Mouse (Mus musculus): ENCODE measurements around the gene D330020A13Rik. TPM values are rescaled to one million over a fixed set of nuclear protein-coding genes. Genes with fewer than 3 reads are reported as not detected.

D330020A13Rik gene
- polyA plus RNA-seq, 1 experiment from 2014 or later: 0.20 TPM

DNA sequence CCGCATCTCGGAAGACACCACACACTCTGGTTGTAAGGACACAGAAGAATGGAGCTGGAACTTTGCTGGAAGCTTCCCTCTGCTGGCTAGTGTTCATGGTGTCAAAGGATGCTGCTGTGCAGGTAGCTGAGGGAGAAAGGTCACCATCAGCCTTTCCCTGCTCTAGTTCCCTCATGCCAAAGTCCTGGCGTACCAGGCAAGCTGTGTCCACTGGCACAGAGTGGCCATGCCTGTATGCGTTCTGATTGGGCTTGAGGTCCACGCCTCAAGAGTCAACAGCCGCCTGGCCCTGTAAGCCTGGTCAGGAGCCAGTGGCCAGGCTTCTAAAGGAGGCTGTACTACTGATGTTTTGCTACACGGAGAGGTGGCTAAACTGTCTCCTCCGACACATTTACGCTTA, 15.2 kb downstream of the D330020A13Rik start:
- no peaks in the 10 kb centered on the region for H3K9me3 ChIP-seq (ENCODE audit: control insufficient read depth, low read length)
- WGBS: 74% methylated on average over 9 of the region's 9 CpGs
- DNase-seq (no peak), ATAC-seq (ENCODE audit: low FRiP score, low TSS enrichment) (no peak)
- H3K9ac ChIP-seq (replicated peaks; ENCODE audit: low read length): no peak overlapping the region
- no peak overlapping the region for H3K4me2 ChIP-seq (ENCODE audit: low read length)
- H3K27me3 ChIP-seq (ENCODE audit: control insufficient read depth, insufficient read depth, low read length): no peaks in the 10 kb centered on the region
- no peaks in the 10 kb centered on the region for H3K36me3 ChIP-seq (ENCODE audit: control insufficient read depth, insufficient read depth, low read length)
- H3K4me1 ChIP-seq (ENCODE audit: control insufficient read depth, insufficient read depth, low read length): no peaks in the 10 kb centered on the region
- H3K27ac ChIP-seq (replicated peaks; ENCODE audit: low read depth, low read length): no peak overlapping the region
- H3K4me3 ChIP-seq (replicated peaks; ENCODE audit: low read depth, low read length): no peak overlapping the region

DNA sequence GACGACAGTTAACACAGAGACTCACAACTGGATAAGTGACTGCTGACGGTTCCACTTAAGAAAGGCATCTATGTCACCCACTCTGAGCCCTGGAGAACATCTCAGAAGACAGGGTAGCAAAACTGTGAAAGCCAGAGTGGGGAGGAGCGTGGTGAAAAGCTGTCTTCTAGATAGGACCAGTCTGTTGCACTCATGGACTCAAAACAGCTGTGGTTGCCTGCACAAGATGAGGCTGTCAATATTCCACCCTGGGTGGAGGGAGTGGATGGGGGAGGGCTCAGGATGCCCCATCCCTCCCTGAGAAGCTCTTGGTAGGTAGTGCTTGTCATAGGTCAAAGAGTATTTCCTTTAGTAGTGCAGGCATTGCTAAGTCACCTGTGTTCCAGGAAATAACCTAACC, 15.6 kb downstream of the D330020A13Rik start:
- H3K4me3 ChIP-seq (replicated peaks; ENCODE audit: low read depth, low read length): no peak overlapping the region
- WGBS: 75% methylated on average over 3 of the region's 3 CpGs
- H3K9ac ChIP-seq (replicated peaks; ENCODE audit: low read length): no peak overlapping the region

DNA sequence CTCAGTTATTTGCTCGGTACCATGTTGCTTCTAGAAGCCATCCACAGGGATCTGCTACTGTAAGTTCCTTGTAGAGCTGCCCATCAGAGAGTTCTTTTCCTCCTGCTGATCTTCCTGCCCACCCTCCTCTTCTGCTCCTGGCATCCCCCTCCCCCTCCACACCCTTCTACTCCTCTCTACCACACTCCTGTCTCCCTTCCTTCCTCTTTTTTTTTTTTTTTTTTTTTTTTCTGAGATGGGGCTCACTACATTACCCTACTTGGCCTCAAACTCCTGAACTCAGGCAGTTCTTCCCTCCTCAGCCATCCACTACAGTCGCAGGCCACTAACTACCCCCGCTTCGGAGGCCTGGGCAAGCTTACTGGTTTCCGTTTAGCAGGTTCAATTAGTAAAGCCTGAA, 18.3 kb downstream of the D330020A13Rik start:
- ATAC-seq (ENCODE audit: low FRiP score, low TSS enrichment): no peak

More for the DNA sequence above, 15.6 kb downstream of the D330020A13Rik start:
- H3K36me3 ChIP-seq (ENCODE audit: control insufficient read depth, insufficient read depth, low read length): no peaks in the 10 kb centered on the region
- ATAC-seq (ENCODE audit: low FRiP score, low TSS enrichment): no peak
- no peak for DNase-seq
- no peaks in the 10 kb centered on the region for H3K27me3 ChIP-seq (ENCODE audit: control insufficient read depth, insufficient read depth, low read length)
- no peak overlapping the region for H3K27ac ChIP-seq (replicated peaks; ENCODE audit: low read depth, low read length)
- no peaks in the 10 kb centered on the region for H3K9me3 ChIP-seq (ENCODE audit: control insufficient read depth, low read length)
- no peak overlapping the region for H3K4me2 ChIP-seq (ENCODE audit: low read length)
- H3K4me1 ChIP-seq (ENCODE audit: control insufficient read depth, insufficient read depth, low read length): no peaks in the 10 kb centered on the region

DNA sequence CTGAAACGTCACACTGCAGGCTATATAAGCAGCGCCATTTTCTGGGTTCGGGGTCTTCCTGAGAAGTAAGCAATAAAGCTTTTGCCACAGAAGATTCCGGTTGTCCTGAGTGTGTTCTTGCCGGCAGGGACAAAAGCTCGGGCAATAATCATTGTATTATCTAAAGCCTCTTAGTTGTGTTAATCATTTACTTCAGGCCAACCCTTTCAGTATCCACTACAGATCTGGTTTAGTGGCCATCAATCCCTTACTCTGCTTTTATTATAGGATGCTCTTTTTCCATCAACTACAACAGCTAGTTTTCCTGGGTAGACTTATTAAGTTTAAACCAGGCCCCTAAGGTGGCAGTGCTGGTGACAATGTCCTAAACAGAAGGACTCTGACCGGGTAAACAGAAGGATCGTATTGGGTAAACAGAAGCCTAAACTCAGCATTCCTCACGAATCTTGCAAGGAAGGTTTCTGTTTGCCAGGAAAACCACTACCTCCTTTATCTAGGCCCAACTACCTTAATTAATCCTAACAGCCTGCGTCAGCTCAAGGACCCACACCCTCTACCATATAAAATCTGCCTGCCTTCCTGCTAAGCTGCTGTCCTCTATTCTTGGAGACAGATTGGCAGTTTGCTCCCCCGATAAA, 24.3 kb downstream of the D330020A13Rik start:
- no peak for ATAC-seq (ENCODE audit: low FRiP score, low TSS enrichment)
- Histone ChIP-seq H3K27ac (replicated peaks; ENCODE audit: low read depth, low read length) (no peak overlapping the region), H3K9me3 (ENCODE audit: control insufficient read depth, low read length) (no peaks in the 10 kb centered on the region), H3K27me3 (ENCODE audit: control insufficient read depth, insufficient read depth, low read length) (no peaks in the 10 kb centered on the region), H3K4me3 (replicated peaks; ENCODE audit: low read depth, low read length) (no peak overlapping the region), H3K9ac (replicated peaks; ENCODE audit: low read length) (no peak overlapping the region), H3K4me1 (ENCODE audit: control insufficient read depth, insufficient read depth, low read length) (no peaks in the 10 kb centered on the region), H3K36me3 (ENCODE audit: control insufficient read depth, insufficient read depth, low read length) (no peaks in the 10 kb centered on the region), H3K4me2 (ENCODE audit: low read length) (no peak overlapping the region)
- 83% methylated on average over 11 of the region's 11 CpGs for WGBS
- DNase-seq: no peak

More for the DNA sequence above, 18.3 kb downstream of the D330020A13Rik start:
- no peak overlapping the region for H3K4me2 ChIP-seq (ENCODE audit: low read length)
- no peak for DNase-seq
- H3K36me3 ChIP-seq (ENCODE audit: control insufficient read depth, insufficient read depth, low read length): no peaks in the 10 kb centered on the region
- 80% methylated on average over 5 of the region's 5 CpGs for WGBS
- H3K4me3 ChIP-seq (replicated peaks; ENCODE audit: low read depth, low read length): no peak overlapping the region
- no peak overlapping the region for H3K27ac ChIP-seq (replicated peaks; ENCODE audit: low read depth, low read length)
- H3K9me3 ChIP-seq (ENCODE audit: control insufficient read depth, low read length): no peaks in the 10 kb centered on the region
- H3K27me3 ChIP-seq (ENCODE audit: control insufficient read depth, insufficient read depth, low read length): no peaks in the 10 kb centered on the region
- H3K9ac ChIP-seq (replicated peaks; ENCODE audit: low read length): no peak overlapping the region
- H3K4me1 ChIP-seq (ENCODE audit: control insufficient read depth, insufficient read depth, low read length): no peaks in the 10 kb centered on the region

GRCm38 (mm10) chr6:120319129-120319528, 25.0 kb downstream of the D330020A13Rik start:
- Histone ChIP-seq H3K4me1 (ENCODE audit: control insufficient read depth, insufficient read depth, low read length) (no peaks in the 10 kb centered on the region), H3K4me3 (replicated peaks; ENCODE audit: low read depth, low read length) (no peak overlapping the region), H3K9ac (replicated peaks; ENCODE audit: low read length) (no peak overlapping the region), H3K27me3 (ENCODE audit: control insufficient read depth, insufficient read depth, low read length) (no peaks in the 10 kb centered on the region), H3K4me2 (ENCODE audit: low read length) (no peak overlapping the region), H3K27ac (replicated peaks; ENCODE audit: low read depth, low read length) (no peak overlapping the region), H3K9me3 (ENCODE audit: control insufficient read depth, low read length) (no peaks in the 10 kb centered on the region), H3K36me3 (ENCODE audit: control insufficient read depth, insufficient read depth, low read length) (no peaks in the 10 kb centered on the region)
- ATAC-seq (ENCODE audit: low FRiP score, low TSS enrichment) (no peak), DNase-seq (no peak)
- 92% methylated on average over 9 of the region's 9 CpGs for WGBS

DNA sequence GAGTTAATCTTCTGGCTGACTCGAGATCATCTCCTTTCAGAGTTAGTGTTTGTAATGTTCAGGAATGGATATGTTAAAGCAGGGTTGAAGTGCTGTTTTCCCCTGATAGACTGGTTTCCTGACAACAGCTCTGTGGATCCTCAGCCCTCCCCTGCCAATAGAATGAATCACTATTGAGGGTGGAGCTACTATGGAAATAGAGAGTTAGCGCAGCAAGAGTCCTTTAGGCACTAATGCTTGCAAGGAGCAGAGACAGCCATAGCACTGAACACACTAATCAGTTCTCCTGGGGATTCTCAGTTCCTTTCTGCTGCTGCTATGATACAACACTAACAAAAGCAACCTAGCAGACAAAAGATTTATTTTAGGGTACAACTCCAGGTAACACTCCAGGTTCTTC, 26.2 kb downstream of the D330020A13Rik start:
- Histone ChIP-seq H3K9me3 (ENCODE audit: control insufficient read depth, low read length) (no peaks in the 10 kb centered on the region), H3K4me2 (ENCODE audit: low read length) (no peak overlapping the region), H3K27me3 (ENCODE audit: control insufficient read depth, insufficient read depth, low read length) (no peaks in the 10 kb centered on the region), H3K9ac (replicated peaks; ENCODE audit: low read length) (no peak overlapping the region), H3K27ac (replicated peaks; ENCODE audit: low read depth, low read length) (no peak overlapping the region), H3K36me3 (ENCODE audit: control insufficient read depth, insufficient read depth, low read length) (no peaks in the 10 kb centered on the region), H3K4me3 (replicated peaks; ENCODE audit: low read depth, low read length) (no peak overlapping the region), H3K4me1 (ENCODE audit: control insufficient read depth, insufficient read depth, low read length) (no peaks in the 10 kb centered on the region)
- DNase-seq (peak; percentile 19), ATAC-seq (ENCODE audit: low FRiP score, low TSS enrichment) (no peak)
- 57% methylated on average over 2 of the region's 2 CpGs for WGBS

GRCm38 (mm10) chr6:120324295-120324927, 30.2 kb downstream of the D330020A13Rik start:
- DNase-seq: peak; percentile 93
- ATAC-seq (ENCODE audit: low FRiP score, low TSS enrichment): no peak
- H3K4me2 ChIP-seq (ENCODE audit: low read length): no peak overlapping the region
- H3K36me3 ChIP-seq (ENCODE audit: control insufficient read depth, insufficient read depth, low read length): peaks cover 11% of the 10 kb centered on the region; the same call in 1 of the 2 replicates
- H3K4me1 ChIP-seq (ENCODE audit: control insufficient read depth, insufficient read depth, low read length): no peaks in the 10 kb centered on the region
- no peaks in the 10 kb centered on the region for H3K27me3 ChIP-seq (ENCODE audit: control insufficient read depth, insufficient read depth, low read length)
- H3K27ac ChIP-seq (replicated peaks; ENCODE audit: low read depth, low read length): no peak overlapping the region
- H3K9ac ChIP-seq (replicated peaks; ENCODE audit: low read length): no peak overlapping the region
- no peaks in the 10 kb centered on the region for H3K9me3 ChIP-seq (ENCODE audit: control insufficient read depth, low read length)
- 33% methylated on average over 6 of the region's 6 CpGs for WGBS
- H3K4me3 ChIP-seq (replicated peaks; ENCODE audit: low read depth, low read length): no peak overlapping the region

DNA sequence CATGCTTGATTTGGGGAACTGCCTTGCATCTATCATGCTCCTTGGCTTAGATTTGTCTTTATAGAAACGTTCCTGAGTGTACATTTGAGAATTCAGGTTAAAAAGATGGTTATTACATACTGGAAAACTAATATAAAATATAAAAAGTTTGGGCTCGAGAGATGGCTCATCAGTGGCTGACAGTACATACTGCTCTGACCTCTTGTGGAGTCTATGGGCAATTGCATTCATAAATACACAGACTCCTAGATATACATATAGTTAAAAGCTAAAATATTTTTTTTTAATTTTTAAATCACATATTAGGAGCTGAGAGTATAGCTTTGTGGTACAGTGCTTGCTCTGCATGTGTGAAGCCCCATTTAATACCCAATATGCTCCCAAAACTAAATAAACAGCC, 38.2 kb downstream of the D330020A13Rik start:
- Histone ChIP-seq H3K36me3 (ENCODE audit: control insufficient read depth, insufficient read depth, low read length) (peaks cover 53% of the 10 kb centered on the region), H3K4me1 (ENCODE audit: control insufficient read depth, insufficient read depth, low read length) (no peaks in the 10 kb centered on the region), H3K4me3 (replicated peaks; ENCODE audit: low read depth, low read length) (no peak overlapping the region), H3K4me2 (ENCODE audit: low read length) (no peak overlapping the region), H3K9me3 (ENCODE audit: control insufficient read depth, low read length) (no peaks in the 10 kb centered on the region), H3K27me3 (ENCODE audit: control insufficient read depth, insufficient read depth, low read length) (no peaks in the 10 kb centered on the region), H3K9ac (replicated peaks; ENCODE audit: low read length) (no peak overlapping the region), H3K27ac (replicated peaks; ENCODE audit: low read depth, low read length) (no peak overlapping the region)
- DNase-seq: peak; percentile 30
- 92% methylated on average over 2 of the region's 2 CpGs for WGBS
- no peak for ATAC-seq (ENCODE audit: low FRiP score, low TSS enrichment)

DNA sequence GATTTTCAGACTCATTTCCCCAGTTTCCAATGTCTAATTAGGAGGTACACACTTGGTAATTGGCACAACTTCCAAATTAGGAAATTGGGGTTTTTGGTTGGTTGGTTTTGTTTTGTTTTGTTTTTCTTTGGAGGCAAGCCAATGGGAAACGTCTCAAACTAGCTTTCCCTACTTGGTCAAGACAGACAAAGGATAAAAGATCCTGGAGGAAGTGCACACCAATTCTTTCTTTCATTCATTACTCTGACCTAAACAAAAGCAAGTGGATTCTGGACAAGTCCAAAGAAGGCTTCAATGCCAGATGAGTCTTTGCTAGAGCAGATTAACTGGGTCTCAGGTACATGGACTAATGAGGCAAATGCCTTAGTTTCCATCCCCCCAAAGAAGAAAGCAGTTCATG, 49.8 kb downstream of the D330020A13Rik start:
- H3K4me3 ChIP-seq (replicated peaks; ENCODE audit: low read depth, low read length): no peak overlapping the region
- H3K4me1 ChIP-seq (ENCODE audit: control insufficient read depth, insufficient read depth, low read length): no peaks in the 10 kb centered on the region
- 69% methylated on average over 1 of the region's 1 CpGs for WGBS
- H3K9me3 ChIP-seq (ENCODE audit: control insufficient read depth, low read length): no peaks in the 10 kb centered on the region
- no peak overlapping the region for H3K4me2 ChIP-seq (ENCODE audit: low read length)
- ATAC-seq (ENCODE audit: low FRiP score, low TSS enrichment) (no peak), DNase-seq (no peak)
- no peak overlapping the region for H3K9ac ChIP-seq (replicated peaks; ENCODE audit: low read length)
- peaks cover 37% of the 10 kb centered on the region for H3K36me3 ChIP-seq (ENCODE audit: control insufficient read depth, insufficient read depth, low read length)
- no peak overlapping the region for H3K27ac ChIP-seq (replicated peaks; ENCODE audit: low read depth, low read length)
- H3K27me3 ChIP-seq (ENCODE audit: control insufficient read depth, insufficient read depth, low read length): no peaks in the 10 kb centered on the region
